Mouse (Mus musculus) gastrocnemius, postnatal 4 days (tissue): Measurements from ENCODE around the gene Rassf3. TPM values are rescaled to one million over a fixed set of nuclear protein-coding genes. Genes with fewer than 3 reads are reported as not detected.

Source experiments
- DNase-seq, 2 experiments: peaks; one replicate each; pipeline ENCODE4 v3.0.0; 2021 to 2022; ENCODE audit warnings: low spot score in 2 of 2, mixed read lengths in 2 of 2
- total RNA-seq, 2 experiments: library from RNA; stranded (reverse); gene quantifications; 2 replicates each; pipeline ENCODE4 v1.2.3; 2021

Gene Rassf3
- total RNA-seq, 2 experiments from 2014 or later: 70.0 to 78.2 TPM

DNA sequence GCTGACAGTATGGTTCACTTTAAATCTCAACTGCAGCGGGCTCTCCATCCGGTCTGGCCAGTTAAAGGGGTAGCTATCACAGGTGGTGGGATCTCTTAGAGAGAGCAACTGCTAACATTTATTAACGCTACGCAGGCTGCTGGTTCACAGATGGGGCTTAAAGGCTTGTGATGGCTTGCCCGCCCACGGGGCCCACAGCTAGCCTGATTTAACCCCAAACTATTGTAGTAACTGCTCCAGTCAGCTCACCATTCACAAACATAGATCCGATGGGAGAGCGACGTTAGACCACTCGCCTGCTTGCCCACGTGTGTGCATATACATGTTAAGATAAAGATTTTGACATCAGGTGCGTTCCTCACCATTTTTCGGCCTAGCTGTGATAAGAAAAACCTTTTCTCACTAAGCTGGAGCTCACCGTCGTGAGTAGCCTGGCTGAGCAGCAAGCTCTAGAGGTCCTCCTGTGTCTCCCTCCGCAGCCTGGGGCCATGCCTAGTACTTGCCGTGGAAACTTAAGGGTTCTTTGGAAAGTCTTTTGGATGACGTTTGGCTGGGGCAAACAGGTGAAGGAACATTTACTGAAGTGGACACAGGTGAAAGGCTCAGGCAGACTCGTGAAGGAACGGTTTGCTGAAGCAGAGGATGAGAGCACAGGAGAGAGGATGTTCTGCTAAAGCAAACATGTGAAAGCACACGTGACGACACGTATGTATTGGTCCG, 13.8 kb downstream of the Rassf3 start:
- DNase-seq: no peak

DNA sequence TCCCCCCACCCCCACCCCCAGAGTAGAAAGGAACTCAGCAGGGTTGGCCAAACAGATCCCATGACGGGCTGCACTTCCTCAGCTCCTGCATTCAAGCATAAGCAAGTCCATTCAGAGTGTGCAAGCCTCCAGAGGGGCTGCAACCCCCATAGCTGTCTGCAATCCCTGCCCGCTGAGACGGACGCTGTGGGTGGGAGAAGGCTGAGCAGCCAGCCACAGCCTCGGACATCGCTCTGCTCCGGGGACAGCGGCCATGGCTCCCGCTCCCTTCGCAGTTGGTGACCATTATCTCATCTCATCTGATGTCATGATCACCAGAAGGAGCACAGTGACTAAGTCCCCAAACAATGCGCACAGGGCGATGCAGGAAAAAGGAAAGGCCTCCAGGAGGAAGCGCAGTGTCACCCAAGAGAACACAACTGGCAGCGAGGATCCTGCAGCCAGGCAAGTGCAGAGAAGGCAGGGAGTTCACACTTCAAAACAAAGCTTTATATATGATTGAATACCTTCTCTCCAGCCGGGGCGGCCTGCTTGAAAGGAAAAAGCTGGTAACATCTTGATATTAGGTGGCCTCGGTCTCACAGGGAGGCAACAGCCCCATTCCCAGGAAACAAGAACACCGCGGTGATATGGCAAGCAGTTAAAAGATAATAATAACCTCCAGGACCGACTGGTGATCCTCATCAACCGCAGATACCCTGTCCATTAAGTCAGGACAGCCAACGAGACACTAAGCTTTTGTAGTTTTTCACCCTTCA, 14.6 kb downstream of the Rassf3 start:
- peak in 1 of 2 experiments; percentile 37 for DNase-seq

DNA sequence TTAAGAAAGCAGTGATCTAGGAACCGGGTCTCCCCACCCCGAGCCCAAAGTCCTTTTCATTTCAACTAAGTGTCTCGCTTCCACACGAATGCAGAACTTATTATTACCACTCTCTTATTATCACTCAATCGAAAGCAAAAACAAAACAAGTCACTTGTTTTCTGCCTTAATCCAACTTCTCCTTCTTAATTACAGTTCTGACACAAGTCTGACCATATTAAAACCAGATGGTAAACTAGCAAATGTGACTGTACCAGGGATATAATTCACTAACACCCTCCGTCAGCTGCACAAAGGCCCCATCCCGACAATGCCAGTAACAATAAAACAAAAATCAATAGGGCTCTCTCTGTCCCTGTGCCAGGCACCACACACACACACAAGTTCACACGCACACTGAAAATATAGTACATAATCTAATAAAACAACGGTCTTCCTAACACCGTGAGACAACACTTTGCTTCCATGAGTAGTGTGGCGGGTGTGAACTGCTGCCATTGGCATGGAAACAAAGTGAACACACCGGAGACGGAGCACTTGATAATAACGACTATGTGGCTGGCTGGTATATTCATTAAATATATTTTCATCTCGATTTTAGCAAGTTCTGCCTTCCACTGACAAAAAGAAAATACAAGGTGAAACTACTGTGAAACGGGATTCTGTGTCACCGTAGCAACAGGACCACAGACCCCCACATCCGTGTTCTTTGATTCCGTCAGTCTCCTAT, 16.9 kb downstream of the Rassf3 start:
- no peak for DNase-seq

DNA sequence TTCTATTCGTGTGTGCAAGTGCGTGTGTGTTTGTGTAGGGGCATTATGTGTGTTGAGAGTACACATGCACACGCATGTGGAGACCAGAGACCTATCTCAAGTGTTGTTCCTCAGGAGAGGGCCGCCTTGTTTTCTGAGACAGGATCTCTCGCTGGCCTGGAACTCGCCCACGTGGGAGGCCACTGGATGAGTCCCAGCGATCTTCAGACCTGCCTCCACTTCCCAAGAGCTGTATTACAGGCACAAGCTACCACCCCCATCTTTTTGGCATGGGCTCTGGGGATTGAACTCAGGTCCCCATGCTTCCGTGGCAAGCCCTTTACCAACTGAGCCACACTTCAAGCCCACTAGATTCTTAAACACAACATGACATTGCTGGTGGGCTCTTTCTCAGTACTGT, 17.7 kb downstream of the Rassf3 start:
- DNase-seq: no peak

DNA sequence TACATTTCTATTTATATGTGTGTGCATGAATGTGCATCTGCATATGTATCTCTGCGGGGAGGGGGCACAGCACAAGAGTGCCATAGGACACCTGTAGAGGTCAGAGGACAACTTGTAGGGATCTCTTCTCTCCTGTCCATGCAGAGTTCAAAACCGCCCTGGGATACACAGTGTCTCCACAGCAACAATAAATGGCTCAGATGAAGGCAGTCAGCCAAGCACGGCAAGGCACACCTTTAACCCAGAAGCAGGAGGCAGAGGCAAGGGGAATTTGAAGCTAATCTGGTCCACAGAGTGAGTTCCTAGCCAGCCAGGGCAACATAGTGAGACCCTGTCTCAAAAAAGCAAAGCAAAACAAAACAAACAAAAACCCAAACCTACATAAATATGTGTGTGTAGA, 18.8 kb downstream of the Rassf3 start:
- no peak for DNase-seq

DNA sequence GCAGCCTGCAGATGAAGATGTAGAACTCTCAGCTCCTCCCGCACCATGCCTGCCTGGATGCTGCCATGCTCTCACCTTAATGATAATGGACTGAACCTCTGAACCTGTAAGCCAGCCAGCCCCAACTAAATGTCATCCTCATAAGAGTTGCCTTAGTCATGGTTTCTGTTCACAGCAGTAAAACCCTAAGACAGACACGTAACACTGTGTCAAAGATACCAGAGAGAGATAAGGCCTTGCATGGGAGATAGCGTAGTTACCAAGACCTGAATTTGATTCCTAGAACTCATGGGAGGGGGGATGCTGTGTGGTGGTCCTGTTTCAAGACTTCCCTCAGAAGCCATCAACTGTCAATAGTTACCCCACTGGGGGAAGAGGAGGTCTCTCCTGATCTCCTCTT, 20.6 kb downstream of the Rassf3 start:
- DNase-seq: no peak

DNA sequence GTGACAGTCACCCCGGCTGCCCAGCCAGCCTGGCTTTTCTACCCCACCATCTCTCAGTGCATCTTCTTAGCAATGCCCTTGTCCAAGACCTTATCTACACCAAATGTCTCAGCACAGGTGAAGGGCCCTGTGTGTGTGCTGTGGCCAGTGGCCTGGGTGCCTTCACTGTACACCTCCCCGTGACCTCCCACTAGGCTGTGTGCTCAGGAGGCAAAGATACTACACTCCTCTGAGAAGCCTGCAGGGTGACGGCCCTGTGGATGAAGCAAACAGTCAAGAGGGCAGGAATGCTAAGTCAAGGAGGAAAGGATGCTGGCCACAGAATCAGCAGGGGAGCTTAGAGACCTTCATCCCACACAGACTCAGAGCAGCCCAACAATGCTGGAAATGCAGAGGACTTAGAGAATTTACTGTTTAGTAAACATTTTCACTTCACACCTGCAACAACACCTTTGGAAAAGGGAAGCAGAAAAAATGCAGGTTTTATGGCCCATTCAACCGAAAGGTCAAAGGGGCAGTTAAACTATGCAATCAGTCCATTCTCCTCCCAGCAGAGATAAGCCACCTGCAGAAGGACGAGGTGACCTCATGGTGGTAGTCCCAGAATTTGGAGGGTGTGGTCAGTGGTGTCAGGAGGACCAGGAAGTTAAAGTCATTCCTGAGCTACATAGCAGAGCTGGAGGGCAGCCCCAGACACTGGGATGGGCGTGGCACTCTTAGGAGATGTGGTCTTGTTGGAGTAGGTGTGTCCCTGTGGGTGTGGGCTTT, 21.3 kb downstream of the Rassf3 start:
- DNase-seq: no peak

DNA sequence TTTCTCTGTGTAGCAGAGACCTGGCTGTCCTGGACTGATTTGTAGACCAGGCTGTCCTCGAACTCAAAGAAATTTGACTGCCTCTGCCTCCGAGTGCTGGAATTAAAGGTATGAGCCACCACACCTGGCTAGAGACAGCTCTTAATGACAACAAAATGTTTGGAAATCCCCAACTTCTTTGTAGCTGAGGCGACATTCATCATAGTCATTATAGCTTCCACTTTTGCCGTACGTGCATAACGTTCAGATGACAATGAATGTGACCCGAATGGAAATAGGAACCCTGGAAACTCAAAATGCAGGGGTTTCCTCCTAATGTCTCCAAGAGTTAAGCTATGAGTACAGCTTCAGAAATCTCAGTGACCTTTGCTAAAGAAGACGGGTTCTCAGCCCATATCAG, 22.1 kb downstream of the Rassf3 start:
- no peak for DNase-seq

DNA sequence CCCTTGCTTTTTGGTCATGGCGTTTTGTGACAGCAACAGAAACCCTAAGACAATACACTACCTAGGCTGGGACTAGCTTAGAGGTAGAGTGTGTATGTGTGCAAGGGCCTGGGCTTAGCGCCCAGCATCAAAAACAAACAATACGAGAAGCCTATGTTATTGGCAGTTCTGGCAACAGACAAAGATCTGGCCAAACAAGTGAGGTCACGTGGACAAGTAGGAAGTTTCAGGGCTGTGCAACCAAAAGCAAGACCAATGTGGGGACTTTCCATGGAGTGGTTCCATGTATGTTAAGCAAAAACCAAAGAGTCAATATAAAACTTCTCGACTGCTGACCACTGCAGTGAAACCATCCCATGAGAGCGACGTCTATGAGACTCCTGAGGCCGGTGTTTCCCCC, 30.3 kb downstream of the Rassf3 start:
- no peak for DNase-seq

DNA sequence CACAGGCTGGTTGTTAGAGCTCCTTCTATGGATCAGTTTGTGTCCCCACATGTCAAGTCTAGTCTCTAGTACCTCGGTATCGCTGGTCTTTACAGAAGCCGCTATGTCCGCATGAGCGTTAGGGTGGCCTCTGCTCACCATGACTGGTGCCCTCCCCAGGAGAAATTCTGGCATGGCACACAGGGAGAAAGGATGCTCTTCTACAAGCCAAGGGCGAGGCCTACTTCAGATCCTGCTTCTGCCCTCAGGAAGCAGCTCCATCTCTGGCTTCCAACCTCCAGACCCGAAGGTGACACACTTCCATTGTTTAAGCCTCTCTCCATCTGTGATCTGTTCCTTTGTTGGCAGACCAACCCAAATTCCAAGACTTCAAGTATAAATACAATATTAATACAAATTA, 31.9 kb downstream of the Rassf3 start:
- DNase-seq: no peak

DNA sequence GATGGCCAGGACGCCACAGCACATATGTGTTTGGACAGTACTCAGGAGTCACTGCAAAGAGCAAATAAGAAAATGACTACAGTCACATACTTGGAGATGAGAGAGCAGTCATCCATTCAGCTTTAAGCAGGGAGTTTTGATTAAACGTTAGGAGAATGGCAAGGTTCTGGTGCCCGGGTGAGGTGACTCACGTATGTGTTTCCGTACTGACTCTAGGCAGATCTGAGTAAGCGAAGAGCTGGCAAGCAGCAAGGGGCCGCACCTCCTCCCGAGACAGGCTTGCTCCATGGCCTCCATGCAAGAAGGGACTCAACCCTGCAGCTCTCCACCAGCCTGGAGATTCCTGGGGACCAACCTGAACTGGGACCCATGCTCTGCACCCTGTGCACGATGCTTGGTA, 32.4 kb downstream of the Rassf3 start:
- DNase-seq: no peak

DNA sequence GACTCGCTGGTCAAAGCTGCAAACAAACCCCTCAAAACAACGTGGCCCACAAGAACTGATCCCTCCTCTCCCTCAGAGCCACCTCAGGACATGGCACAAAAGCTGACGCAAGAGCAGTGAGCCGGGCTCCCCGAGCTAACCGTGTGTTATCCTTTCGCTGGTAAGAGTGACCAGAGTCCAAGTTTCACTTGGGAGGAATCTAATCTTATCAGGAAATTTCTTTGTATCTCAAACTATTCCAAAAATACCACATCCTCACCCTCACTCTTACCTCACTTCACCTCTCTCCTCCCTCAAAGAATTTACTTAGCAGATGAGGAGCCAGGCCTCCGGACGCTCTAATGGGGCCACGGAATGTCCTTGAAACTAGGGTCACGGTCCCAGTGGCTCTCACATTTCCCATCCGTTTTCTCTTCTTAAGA, 36.8 kb downstream of the Rassf3 start:
- DNase-seq: no peak

DNA sequence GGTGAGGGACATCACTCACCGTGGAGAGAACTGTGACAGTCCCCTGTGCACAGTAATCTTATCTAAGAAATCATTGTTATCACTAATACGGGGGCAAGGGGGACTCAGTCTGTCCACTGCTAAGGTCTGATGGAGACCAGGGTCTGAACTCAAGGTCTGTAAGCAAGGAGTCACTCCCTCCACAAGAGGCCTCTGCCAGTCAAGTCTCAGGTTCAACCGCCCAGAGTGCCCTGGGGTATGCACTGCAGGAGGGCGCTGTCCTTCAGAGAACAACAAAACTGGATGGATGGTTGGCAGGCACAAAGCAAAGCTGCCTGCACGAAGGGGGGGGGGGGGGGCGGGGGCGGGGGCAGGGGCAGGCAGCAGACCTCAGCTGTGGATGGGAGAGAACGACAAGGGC, 38.0 kb downstream of the Rassf3 start:
- no peak for DNase-seq

DNA sequence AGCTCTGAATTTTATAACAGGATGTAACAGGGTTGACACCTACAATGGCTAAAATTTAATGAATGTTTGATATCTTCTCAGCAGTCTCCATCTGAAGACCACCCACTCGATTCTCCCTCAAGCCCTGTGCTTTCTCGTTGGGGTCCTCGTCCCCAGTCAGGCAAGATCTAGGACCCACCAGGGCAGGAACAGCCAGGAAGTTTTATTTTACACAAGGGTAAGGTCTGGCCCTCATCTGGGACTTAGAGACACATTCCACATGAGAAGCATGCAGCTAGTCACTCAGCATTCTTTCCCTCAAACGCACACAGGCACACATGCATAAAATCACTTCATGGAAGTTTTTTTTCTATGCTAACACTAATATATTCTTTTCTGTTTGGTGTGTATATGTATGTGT, 39.5 kb downstream of the Rassf3 start:
- no peak for DNase-seq

DNA sequence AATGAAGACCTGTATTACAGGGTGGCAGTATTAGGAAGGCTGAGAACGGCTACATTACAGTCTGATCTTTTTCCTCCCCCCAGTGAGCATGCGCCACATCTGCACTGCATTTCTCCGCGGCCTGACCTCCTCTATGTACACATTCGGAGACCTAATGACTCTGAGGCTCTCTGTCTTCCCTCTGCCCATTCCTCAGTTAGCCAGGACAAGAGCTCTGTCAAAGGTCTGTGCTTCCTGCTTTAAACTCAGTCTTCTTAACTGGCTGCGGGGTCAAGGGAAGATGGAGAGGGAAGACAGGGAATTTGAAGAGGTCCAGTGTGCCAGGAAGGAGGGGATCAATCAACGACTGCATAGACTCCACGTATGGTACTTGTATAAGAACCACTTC, 39.9 kb downstream of the Rassf3 start:
- DNase-seq: no peak

DNA sequence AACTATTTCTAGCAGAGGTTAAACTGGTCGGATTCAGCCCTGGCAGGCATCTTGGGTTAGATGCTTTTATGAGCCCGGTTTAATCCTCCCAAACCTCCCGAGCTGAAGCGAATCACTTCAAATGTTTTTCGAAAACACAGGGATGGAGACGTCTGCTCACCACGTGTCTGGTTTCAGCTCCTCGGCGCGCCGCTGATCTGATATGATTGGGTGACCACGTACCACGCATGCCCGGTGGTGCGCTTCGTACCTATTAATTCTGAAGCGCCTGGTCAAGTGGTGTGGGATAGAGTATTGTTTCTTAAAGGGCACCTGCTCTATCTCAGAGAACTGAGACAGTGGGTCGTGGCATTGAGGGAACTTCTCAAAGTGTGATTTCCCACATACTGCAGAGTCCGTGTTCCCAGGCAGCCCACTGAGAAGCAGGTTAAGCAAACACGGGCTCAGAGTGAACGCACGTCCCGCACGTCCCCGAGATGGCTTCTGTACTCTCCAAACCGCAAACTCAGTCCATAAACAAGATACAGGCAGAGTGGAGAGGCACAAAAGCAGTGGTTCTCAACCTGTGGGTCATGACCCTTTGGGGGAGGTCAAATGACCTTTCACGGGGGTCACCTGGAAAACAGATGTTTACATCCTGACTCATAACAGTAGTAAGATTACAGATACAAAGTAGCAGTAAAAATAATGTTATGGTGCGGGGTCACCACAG, 40.4 kb downstream of the Rassf3 start:
- no peak for DNase-seq

DNA sequence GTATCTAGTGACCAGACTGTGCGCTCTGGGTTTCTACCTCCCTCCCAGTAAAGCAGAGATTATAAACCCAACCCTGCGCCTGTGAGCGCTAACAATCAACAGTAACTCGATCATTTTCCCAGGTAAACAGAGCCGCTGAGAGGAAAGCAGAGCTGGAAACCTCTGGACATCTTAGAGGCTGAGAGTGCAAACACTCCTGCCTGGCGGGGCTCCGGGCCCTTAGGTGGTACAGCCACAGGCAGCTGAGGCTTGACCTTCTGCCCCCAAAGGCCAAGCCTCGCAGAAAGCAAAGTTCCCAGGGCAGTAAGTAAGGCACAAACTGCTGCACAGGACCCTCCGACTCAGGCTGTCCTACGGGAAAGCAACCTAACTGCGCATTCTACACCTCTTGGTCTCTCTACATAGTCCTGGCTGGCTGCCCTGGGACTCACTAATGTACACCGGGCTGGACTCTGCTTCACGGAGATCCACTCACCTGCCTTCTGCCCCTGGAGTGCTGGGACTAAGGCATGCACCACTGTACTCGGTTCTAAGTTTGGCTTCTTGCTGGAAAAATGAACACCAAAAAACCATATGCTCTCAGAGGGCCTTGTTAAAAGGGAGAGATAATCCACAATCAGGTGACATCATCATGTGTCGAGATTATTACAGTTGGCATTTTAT, 41.6 kb downstream of the Rassf3 start:
- no peak for DNase-seq

DNA sequence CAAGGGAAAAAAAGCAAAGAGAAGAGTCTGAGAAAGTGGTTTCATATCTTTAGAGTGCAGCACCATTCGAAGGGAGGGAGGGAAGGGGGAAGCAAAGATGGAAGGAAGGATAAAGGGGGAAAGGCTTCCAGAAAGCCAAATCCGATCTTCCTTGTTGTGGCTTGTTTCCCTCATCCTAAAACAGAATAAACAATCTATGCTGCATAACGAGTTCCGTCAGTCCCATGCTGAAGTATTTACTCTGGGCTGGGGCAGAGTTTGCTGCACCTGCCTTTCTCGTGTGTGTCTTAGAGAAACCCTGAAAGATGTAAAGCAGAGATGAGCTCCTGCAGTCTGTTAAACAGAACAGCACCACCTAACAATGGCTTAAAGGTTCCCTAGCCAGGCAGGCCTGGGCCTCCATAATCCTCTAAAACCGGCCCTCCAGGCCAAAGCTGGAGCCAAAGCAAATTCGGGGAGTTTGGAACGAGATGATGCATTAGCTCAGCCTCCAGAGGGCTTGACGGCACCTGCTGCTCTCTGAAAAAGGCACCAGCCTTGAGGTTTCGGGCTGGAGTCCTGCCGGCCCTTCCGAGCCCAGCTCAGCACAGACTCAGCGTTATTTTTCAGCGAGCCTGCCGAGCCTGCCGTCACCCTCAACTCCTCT, 43.4 kb downstream of the Rassf3 start:
- DNase-seq: peak in 1 of 2 experiments; percentile 42

DNA sequence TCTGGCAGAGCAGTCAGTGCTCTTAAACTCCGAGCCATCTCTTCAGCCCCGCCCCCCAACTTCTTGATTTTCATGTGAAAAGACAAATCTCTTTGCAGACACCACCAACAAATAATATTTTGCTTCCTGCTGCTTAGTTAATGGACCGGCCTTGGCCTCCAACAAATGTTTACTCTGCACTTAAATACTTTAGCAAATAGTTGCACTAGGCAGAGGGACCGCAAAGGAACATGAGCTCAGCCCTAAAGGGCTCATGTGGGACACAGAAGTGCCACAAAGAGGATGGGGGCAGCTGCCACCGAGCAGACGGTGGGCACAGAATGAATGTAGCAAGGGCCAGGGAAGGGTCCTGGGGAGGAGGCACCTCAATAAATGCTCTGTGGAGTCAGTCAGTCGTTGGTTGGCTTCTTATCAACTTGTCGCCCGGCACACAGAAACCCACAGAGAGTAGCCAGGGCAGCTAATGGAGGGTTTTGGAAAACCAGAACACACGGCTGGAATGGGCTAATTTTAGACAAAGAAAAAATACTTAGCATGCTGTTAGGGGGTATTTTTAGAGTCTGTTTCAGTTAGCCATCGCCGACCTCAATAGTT, 44.0 kb downstream of the Rassf3 start:
- no peak for DNase-seq
